Mouse (Mus musculus) cerebellum, postnatal 10 days (tissue): ENCODE measurements around the gene Larp1.
"Not testable (repeated sequence)": the region's sequence is repeated elsewhere in the genome, so short reads cannot be mapped to it uniquely, and the experiment has no call there.

Experiments
- DNase-seq, 2 experiments: peaks; one replicate each; pipeline ENCODE4 v3.0.0; 2021; ENCODE audit warnings: mixed read lengths in 2 of 2

Larp1 gene

DNA sequence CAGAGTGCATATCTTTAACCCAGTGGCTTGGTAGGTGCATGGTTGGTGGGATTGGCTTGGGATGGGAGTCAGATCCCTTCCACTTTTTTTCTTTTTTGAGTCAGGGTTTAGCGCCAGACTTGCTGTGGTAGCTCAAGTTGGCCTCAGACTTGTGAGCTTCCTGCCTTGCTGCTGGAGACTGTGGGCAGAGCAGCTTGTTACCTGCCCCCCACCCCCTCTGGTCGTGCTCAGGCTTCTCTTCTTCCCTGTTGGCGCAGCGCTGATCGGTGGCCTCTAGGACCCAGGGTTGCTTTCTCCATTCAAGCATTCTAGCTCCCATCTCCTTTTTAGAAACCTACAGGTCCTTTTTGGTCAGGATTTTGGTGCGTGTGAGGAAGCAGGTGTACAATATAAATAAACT is 22.3 kb downstream of the Larp1 start:
- no peak for DNase-seq

GRCm38 (mm10) chr11:58033635-58034034 is 24.8 kb downstream of the Larp1 start:
- DNase-seq: peak in 1 of 2 experiments; percentile 14

DNA sequence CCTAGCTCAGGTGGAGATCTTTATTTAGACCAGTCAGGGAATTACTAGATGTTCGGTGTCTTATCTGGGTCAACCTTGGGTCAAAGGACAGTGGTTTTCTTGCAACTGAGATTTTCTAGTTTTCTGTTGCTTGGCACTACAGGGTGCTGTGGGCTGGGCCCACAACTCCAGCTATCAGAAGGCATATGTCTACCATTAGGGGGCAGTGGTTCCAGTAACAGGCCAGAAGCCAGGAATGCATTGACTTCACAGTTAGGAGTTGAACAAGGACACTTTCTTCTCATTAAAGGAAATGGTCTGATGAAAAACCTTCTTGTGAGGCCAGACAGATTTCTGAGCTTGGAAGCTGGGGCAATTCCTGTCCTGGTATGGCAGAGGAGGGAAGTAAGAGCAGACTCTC is 30.2 kb downstream of the Larp1 start:
- peak; percentile 43 to 51 for DNase-seq

DNA sequence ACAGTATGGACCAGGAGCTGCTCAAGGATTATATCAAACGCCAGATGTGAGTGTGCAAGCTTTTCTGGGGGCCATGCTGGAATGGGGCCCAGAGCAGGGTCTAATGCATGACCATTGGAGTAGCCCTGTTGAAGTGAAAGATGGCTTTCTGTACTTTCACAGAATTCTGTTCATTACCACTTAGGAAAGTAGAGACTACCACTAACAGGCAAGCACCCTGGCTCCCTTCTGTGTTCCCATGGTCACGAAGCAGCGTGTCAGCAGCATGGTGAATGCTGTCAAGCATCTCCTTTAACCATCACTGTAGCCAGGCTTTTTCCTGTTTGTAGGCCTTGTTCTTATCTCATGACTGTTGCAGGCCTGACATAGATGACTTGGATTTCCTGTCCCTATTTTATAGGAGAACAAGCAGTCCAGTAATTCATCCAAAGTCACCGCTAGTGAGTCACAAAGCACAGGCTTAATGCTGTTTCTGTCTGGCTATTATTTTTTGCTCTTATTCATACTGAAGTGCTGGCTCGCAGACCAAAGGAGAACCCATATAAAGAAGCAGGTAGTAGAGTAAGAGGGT is 34.1 kb downstream of the Larp1 start:
- no peak for DNase-seq

DNA sequence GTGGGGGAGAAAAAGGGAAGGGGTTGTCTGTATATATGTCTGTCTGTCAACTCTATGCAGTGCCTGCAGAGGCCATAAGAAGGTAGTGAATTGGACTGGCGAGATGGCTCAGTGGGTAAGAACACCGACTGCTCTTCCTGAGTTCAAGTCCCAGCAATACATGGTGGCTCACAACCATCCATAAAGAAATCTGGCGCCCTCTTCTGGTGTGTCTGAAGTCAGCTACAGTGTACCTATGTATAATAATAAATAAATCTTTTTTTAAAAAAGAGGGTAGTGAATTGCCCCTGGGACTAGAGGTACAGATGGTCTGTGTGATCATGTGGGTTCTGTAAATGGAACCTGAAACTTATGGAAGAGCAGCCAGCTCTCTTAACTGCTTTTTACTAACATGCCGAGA is 37.6 kb downstream of the Larp1 start:
- peak; percentile 39 to 41 for DNase-seq

DNA sequence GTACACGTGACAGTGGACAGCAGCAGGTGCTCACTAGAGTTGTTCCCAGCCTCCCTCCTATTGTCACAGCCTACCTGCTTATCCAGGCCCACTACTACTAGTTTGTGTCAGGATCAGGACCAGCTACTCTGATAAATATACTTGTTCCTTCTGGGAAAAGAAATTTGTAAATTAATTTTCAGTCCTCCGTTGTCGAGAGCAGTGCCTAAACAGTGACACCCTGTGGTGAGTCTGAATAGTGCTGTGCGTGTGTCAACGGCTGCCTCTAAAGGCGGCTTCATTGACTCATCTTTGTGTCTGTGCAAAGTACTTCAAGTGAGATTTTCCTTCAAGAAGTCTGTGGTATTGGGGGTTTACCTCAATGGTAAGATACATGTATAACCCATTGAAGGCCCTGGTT is 48.6 kb downstream of the Larp1 start:
- peak; percentile 64 to 74 for DNase-seq

- DNase-seq: not testable (repeated sequence)
Observed at GRCm38 (mm10) chr11:58059752-58060151, 50.9 kb downstream of the Larp1 start.

GRCm38 (mm10) chr11:58061218-58061617 is 52.4 kb downstream of the Larp1 start:
- peak; percentile 52 to 59 for DNase-seq

GRCm38 (mm10) chr11:58062586-58062985 is 53.7 kb downstream of the Larp1 start:
- DNase-seq: no peak

GRCm38 (mm10) chr11:58065025-58065424 is 56.2 kb downstream of the Larp1 start:
- no peak for DNase-seq

DNA sequence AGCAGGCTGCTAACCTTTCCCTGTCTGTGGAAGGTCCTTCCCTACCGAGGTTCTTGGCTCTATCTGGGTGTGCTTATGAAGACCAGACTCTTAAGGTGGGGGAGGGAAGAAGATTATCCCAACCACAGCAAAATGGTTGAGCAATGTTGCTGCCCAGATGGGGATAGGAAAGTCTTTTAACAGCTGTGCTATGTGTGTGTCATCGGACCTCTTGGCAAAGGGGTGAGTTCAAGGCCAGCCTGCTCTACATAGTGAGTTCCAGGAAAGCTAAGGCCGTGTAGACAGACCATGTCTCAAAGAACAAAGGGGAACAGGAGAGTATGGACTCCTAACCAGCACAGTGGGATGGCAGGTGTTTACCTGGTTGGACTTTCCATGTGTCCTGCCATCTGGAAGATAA is 64.1 kb downstream of the Larp1 start:
- DNase-seq: no peak

GRCm38 (mm10) chr11:58077270-58077669 is 68.4 kb downstream of the Larp1 start:
- no peak for DNase-seq

GRCm38 (mm10) chr11:58081716-58082115 is 72.9 kb downstream of the Larp1 start:
- DNase-seq: no peak

- no peak for DNase-seq
Observed at GRCm38 (mm10) chr11:58092541-58092940, 83.7 kb downstream of the Larp1 start.

DNA sequence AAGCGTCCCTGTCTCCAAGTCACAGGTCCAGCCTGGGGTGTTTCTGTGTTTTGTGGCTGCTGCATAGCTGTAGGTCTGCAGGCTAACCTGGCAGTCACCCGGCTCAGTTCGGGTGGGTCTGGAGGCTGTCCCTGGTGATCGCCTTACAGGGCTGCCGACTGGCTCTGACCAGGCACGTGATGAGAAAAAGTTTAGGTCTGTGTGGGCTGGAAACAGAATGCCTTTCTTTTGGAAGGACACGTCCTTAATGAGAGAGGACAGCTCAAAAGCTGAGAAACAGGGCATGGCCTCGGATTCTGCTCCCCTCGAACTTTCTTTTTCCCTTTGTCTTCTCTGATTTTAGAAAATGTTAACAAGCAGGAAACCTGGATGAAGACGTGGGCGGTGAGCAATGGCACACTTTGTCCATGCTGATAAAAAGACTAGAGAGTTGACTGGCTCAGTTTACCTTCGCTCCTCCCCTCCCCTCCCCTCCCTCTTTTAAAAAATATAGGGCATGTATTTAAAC is 84.2 kb downstream of the Larp1 start, which contains the start of gene Gm12248:
TSS of gene Gm12248 (minus strand) at position 114 of the 508 bp plus-strand sequence.
- no peak for DNase-seq

DNA sequence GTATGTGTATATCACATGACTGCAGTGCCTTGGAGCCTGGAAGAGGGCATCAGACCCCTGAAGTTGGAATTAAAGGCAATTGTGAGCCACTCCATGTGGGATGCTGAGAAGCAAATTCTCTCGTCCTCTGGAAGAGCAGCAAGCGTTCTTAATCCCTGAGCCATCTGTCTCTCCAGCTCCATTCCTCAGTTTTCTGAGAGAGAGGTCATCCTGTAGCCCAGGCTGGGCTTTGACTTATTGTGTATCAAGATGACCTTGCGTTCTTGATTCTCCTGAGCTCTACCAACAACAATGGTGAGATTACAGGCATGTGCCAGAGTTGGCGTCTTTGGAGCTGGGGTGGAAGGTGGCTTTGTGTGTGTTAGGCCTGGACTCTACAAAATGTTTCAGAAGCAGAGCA is 85.9 kb downstream of the Larp1 start:
- no peak for DNase-seq

GRCm38 (mm10) chr11:58095561-58095960 is 86.7 kb downstream of the Larp1 start:
- DNase-seq: no peak

- no peak for DNase-seq
Observed at GRCm38 (mm10) chr11:58096160-58096559, 87.3 kb downstream of the Larp1 start.

- DNase-seq: peak; percentile 70 to 72
Observed at GRCm38 (mm10) chr11:58096821-58097620, 88.2 kb downstream of the Larp1 start.

DNA sequence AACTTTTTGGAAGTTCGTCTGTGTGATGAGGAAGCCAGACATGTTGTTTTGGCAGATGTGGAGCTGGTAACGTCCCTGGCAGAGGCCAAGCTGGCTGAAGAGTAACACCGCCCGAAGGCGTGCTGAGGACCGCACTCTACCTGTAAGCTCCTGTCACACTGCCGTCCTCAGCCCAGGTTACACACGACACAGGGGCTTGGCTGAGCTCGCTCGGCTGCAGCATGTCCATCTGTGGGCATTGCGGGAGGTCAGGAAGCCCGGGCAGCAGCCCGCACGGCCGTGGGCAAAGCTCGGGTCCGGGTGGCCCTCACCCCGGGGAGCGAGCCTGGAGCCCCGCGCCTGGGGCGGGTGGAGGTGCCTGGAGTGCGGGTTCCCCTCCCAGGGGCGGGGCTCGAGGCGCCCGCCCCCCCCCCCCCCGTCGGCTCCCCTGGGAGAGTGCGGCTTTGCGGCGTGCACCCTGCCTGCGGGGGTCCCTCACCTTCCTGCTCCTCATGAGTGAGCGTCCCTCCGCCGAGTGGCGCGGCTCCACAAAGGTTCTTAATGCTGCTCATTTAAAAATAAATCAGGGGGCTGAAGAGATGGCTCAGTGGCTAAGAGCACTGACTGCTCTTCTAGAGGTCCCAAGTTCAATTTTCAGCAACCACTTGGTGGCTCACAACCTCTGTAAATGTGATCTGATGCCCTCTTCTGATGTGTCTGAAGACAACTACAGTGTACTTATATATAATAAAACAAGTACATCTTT is 88.9 kb downstream of the Larp1 start:
- peak; percentile 39 to 58 for DNase-seq

DNA sequence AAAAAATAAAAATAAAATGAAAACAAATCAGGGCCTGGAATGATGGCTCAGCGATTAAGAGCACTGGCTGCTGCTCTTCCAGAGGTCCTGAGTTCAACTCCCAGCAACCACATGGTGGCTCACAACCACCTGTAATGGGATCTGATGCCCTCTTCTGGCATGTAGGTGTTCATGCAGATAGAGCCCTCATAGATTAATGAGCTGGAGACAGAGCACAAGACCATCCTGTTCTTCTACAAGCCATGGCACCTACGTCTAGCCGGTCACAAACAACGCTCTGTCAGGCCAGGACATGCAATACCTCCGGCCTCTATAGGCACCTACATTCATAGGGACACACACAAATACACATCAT is 89.5 kb downstream of the Larp1 start:
- DNase-seq: peak in 1 of 2 experiments; percentile 20

GRCm38 (mm10) chr11:58100006-58100405 is 91.1 kb downstream of the Larp1 start:
- DNase-seq: no peak

GRCm38 (mm10) chr11:58101194-58101720 is 92.4 kb downstream of the Larp1 start:
- DNase-seq: no peak
